Mouse (Mus musculus): ENCODE measurements around the gene 4930435E12Rik. TPM values are rescaled to one million over a fixed set of nuclear protein-coding genes. Genes with fewer than 3 reads are reported as not detected.

The 4930435E12Rik gene
- total and polyA plus RNA-seq, 3 experiments = not detected

GRCm38 (mm10) chr16:38766671-38767070 lies 61.9 kb downstream of the 4930435E12Rik start:
- Histone ChIP-seq H3K4me1 (ENCODE audit: control insufficient read depth in 1 of 2, insufficient read depth in 2 of 2) (0 out of 4 replicates have a peak, but pooled peaks cover 0 to 7% of the 10 kb centered on the region in 2 experiments), H3K9ac (ENCODE audit: insufficient read depth, low read depth) (no peak overlapping the region), H3K4me2 (ENCODE audit: insufficient read depth, low read depth, poor library complexity, severe bottlenecking) (no peak overlapping the region), H3K79me2 (replicated peaks; ENCODE audit: control insufficient read depth, extremely low read depth, insufficient read depth, poor library complexity, severe bottlenecking) (no peaks in the 10 kb centered on the region), H3K27me3 (replicated peaks) (no peaks in the 10 kb centered on the region), H3K4me3 (replicated peaks in 1 of 3; ENCODE audit: low read depth in 2 of 3, low read length in 2 of 3, poor library complexity in 1 of 3) (no peak overlapping the region), H3K36me3 (replicated peaks in 1 of 2; ENCODE audit: control insufficient read depth in 1 of 2, insufficient read depth in 1 of 2, low read length in 1 of 2) (no peaks in the 10 kb centered on the region), H3K27ac (ENCODE audit: insufficient read depth, low read depth) (no peak overlapping the region), H3K9me3 (replicated peaks; ENCODE audit: low read length) (no peaks in the 10 kb centered on the region)
- dilution Hi-C loops (cut with MboI; ENCODE audit: extremely low pct_ligation_motif_present, extremely low pct_unique_long_range_greater_than_20kb, low sequenced_read_pairs) = no loop called here
- DNase-seq (ENCODE audit: extremely low read depth) = no peak
- in situ Hi-C loops (cut with MboI; ENCODE audit: low pct_ligation_motif_present, low pct_unique_long_range_greater_than_20kb, low sequenced_read_pairs) = no loop called here
- TF ChIP-seq USF1 (IDR thresholded peaks at IDR 0.05; ENCODE audit: low read depth, low read length) = no peak
- no peak for TF ChIP-seq SMC3 (IDR thresholded peaks at IDR 0.05; ENCODE audit: low read depth, low read length)
- no peak for TF ChIP-seq E2F4 (IDR thresholded peaks at IDR 0.05; ENCODE audit: insufficient replicate concordance, low read depth, low read length)
- TF ChIP-seq SIN3A (IDR thresholded peaks at IDR 0.05; ENCODE audit: low read length) = no peak
- no peak for TF ChIP-seq JUN (IDR thresholded peaks at IDR 0.05; ENCODE audit: insufficient read depth, low read depth, low read length)
- no peak for TF ChIP-seq UBTF (IDR thresholded peaks at IDR 0.05; ENCODE audit: low read depth, low read length)
- no peak for TF ChIP-seq IRF4 (IDR thresholded peaks at IDR 0.05; ENCODE audit: low read depth, low read length)
- TF ChIP-seq ZNF384 (IDR thresholded peaks at IDR 0.05; ENCODE audit: low read depth, low read length) = no peak
- no peak for TF ChIP-seq ZKSCAN1 (IDR thresholded peaks at IDR 0.05; ENCODE audit: borderline replicate concordance, low read depth, low read length)
- no peak for TF ChIP-seq MEF2A (IDR thresholded peaks at IDR 0.05; ENCODE audit: borderline replicate concordance, low read depth, low read length)
- no peak for TF ChIP-seq ZMIZ1 (IDR thresholded peaks at IDR 0.05; ENCODE audit: low read depth, low read length)
- TF ChIP-seq MAX (IDR thresholded peaks at IDR 0.05; ENCODE audit: low read length) = no peak
- no peak for TF ChIP-seq PAX5 (IDR thresholded peaks at IDR 0.05; ENCODE audit: low read length)
- TF ChIP-seq JUND (conservative IDR thresholded peaks at IDR 0.05; ENCODE audit: low read depth, low read length) = no peak
- no peak for TF ChIP-seq KAT2A (IDR thresholded peaks at IDR 0.05; ENCODE audit: insufficient replicate concordance, low read length)
- TF ChIP-seq HCFC1 (IDR thresholded peaks at IDR 0.05; ENCODE audit: low read depth, low read length) = no peak
- TF ChIP-seq NRF1 (IDR thresholded peaks at IDR 0.05; ENCODE audit: low read depth, low read length) = no peak
- no peak for TF ChIP-seq MAFK (IDR thresholded peaks at IDR 0.05; ENCODE audit: insufficient replicate concordance, low read length)

- Histone ChIP-seq H3K4me2 (ENCODE audit: insufficient read depth, low read depth, poor library complexity, severe bottlenecking) (no peak overlapping the region), H3K4me3 (replicated peaks in 1 of 3; ENCODE audit: low read depth in 2 of 3, low read length in 2 of 3, poor library complexity in 1 of 3) (no peak overlapping the region), H3K9me3 (replicated peaks; ENCODE audit: low read length) (no peaks in the 10 kb centered on the region), H3K9ac (ENCODE audit: insufficient read depth, low read depth) (no peak overlapping the region), H3K79me2 (replicated peaks; ENCODE audit: control insufficient read depth, extremely low read depth, insufficient read depth, poor library complexity, severe bottlenecking) (no peaks in the 10 kb centered on the region), H3K4me1 (ENCODE audit: control insufficient read depth in 1 of 2, insufficient read depth in 2 of 2) (peaks cover 5 to 20% of the 10 kb centered on the region in 2 experiments), H3K36me3 (replicated peaks in 1 of 2; ENCODE audit: control insufficient read depth in 1 of 2, insufficient read depth in 1 of 2, low read length in 1 of 2) (no peaks in the 10 kb centered on the region), H3K27ac (ENCODE audit: insufficient read depth, low read depth) (no peak overlapping the region), H3K27me3 (replicated peaks) (no peaks in the 10 kb centered on the region)
- dilution Hi-C loops (cut with MboI; ENCODE audit: extremely low pct_ligation_motif_present, extremely low pct_unique_long_range_greater_than_20kb, low sequenced_read_pairs) (no loop called here), in situ Hi-C loops (cut with MboI; ENCODE audit: low pct_ligation_motif_present, low pct_unique_long_range_greater_than_20kb, low sequenced_read_pairs) (no loop called here)
- no peak for DNase-seq (ENCODE audit: extremely low read depth)
- TF ChIP-seq ZC3H11A (IDR thresholded peaks at IDR 0.05; ENCODE audit: low read depth, low read length) (no peak), JUN (IDR thresholded peaks at IDR 0.05; ENCODE audit: insufficient read depth, low read depth, low read length) (no peak), KAT2A (IDR thresholded peaks at IDR 0.05; ENCODE audit: insufficient replicate concordance, low read length) (no peak), SMC3 (IDR thresholded peaks at IDR 0.05; ENCODE audit: low read depth, low read length) (no peak), EP300 (IDR thresholded peaks at IDR 0.05; ENCODE audit: low read length) (no peak), MAX (IDR thresholded peaks at IDR 0.05; ENCODE audit: low read length) (no peak), ZMIZ1 (IDR thresholded peaks at IDR 0.05; ENCODE audit: low read depth, low read length) (no peak), E2F4 (IDR thresholded peaks at IDR 0.05; ENCODE audit: insufficient replicate concordance, low read depth, low read length) (no peak), POLR2AphosphoS2 (IDR thresholded peaks at IDR 0.05; ENCODE audit: low read depth, low read length) (no peak), NELFE (IDR thresholded peaks at IDR 0.05; ENCODE audit: low read depth, low read length) (no peak), RAD21 (IDR thresholded peaks at IDR 0.05; ENCODE audit: low read depth, low read length) (no peak)
Measured at GRCm38 (mm10) chr16:38763508-38763907, 65.0 kb downstream of the 4930435E12Rik start.
